Mouse (Mus musculus): Measurements from ENCODE around the gene Celsr1. TPM values are rescaled to one million over a fixed set of nuclear protein-coding genes. Genes with fewer than 3 reads are reported as not detected.

Celsr1 gene
- polyA plus RNA-seq, 1 experiment = 0.39 TPM

DNA sequence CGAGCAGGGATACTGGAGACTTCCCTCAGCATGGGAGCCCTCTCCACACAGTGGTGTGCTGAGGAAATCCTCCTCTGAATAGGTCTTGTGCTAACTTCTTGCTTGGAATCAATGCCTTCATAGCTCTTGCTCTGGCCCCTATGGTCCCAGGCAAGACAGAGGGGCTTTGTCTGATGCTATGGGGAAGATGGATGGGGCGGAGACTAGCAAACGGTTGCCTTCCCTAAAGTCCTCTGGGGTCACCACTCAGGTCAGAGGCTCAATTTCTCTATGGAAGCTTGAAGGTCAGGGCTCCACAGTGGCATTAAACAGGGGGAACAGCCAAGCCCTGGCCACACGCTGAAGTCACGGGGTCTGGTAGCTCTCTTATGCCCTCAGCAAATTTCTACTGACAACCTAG lies 62.0 kb downstream of the Celsr1 start:
- TF ChIP-seq GATA1 (IDR thresholded peaks at IDR 0.05; ENCODE audit: low read length) = no peak

DNA sequence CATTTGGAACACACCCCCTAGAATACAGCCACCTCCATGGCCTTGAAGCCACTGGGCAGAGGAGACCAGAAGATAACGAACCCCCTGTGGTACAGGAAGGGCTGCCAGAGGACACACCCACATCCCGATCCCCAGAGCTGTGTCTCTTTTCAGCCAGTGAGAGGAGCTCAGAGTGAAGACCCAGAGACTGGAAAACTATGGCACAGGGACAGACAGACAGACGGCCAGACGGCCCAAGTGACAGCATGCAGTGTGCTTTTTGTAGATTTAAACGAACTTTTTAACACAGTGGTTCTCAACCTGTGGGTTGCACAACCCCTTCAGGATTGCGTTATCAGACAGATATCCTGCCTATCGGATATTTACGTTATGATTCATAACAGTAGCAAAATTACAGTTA lies 63.1 kb downstream of the Celsr1 start:
- no peak for TF ChIP-seq GATA1 (IDR thresholded peaks at IDR 0.05; ENCODE audit: low read length)

DNA sequence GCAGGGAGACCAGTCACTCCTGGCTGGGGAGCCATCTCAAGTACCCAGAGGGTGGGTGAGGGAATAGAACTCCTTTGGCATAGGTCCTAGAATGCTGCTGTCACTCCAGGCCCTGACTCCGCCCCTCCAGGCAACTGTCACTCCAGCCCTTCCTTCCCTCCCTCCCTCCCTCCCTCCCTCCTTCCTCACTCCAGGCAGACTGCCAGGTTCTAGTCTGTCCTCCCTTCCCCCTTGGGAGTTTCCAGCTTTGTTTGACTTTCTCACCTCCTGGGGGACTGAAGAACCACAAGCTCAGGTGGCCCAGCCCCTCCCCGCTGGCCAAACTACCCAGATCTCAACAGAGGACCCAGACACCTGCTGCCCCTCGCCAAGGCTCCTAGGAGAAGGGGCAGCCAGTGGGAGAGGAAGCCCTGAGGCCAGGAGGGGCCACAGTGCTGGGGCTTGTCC lies 63.8 kb downstream of the Celsr1 start:
- TF ChIP-seq GATA1 (IDR thresholded peaks at IDR 0.05; ENCODE audit: low read length) = no peak

DNA sequence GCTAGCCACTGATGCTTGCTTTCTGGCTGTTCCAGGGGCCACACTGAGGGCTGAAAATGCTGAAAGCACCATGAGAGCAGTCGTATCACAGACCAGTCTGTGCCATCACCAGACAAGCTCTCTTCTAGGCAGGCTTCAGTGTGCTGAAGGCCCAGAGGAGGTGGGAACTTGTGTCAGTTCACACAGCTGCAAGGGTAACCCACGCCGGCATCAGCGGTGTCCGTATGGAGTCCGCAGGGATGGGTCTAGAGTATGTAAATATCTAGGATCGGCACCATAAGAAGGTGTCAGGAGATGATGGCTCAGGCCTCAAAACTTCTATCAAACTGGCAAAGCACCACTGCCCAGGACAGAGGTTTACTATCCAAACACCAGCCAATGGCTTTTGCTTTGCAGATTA lies 64.3 kb downstream of the Celsr1 start:
- TF ChIP-seq GATA1 (IDR thresholded peaks at IDR 0.05; ENCODE audit: low read length) = no peak

DNA sequence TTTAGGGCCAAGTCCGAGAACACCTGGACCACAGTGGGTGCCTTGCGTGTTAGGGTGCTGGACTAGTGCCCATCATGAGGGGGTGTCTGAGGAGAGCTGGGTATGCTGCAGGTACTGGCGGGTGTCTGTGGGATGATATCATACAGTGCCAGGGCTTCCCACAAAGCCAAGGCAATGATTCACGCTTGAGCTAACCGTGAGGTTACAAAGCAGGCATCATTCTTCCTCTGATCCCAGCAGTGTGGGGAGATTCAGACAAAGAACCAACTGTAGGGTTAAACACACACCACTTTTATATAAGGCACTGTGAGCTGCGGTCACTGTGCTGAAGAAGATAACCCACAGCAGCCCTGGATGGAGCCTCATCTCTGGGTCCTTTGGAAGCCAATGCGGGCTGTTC lies 67.5 kb downstream of the Celsr1 start:
- no peak for TF ChIP-seq GATA1 (IDR thresholded peaks at IDR 0.05; ENCODE audit: low read length)

DNA sequence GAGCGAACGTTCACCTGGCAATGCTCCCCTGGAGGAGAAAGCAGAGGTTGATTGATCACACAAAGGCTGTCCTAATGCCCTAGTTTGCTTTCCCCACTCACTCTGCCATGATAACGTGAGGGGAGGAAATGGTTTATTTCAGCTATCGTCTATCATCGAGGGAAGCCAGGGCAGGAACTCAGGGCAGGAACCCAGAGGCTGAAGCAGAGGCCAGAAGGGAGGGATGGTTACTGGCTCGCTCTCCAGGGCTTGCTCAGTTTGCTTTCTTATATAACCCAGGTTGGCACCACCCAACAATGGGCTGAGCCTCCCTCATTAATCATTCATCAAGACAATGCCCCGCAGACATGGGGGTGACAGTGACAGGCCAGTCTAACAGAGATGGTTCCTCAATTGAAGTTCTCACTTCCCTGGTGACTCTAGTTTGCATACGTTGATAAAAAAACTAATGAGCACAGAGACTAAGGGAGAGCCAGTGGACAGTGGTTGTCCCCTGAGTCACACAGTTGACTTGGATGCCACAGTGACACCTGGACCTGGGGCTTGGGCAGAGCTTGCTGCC lies 70.2 kb downstream of the Celsr1 start:
- no peak for TF ChIP-seq GATA1 (IDR thresholded peaks at IDR 0.05; ENCODE audit: low read length)

DNA sequence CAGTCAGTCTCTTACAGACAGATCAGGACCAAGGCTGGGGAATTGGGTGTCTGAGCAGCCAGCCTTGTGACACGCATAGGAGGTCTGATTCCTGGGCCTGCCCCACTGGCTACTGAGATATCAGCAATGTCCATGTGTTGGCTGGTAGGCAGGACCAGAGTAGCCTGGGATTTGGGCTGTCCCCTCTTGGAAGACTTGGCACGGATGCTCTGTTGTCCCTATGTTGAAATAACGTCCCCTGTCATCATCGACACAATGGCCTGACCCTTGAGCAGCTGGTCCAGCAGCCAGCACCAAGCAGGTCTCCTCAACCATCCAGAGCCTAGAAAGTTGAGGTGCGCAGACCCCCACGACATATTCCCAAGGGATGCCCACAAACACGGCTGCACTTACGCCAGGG lies 70.9 kb downstream of the Celsr1 start:
- TF ChIP-seq GATA1 (IDR thresholded peaks at IDR 0.05; ENCODE audit: low read length) = no peak

DNA sequence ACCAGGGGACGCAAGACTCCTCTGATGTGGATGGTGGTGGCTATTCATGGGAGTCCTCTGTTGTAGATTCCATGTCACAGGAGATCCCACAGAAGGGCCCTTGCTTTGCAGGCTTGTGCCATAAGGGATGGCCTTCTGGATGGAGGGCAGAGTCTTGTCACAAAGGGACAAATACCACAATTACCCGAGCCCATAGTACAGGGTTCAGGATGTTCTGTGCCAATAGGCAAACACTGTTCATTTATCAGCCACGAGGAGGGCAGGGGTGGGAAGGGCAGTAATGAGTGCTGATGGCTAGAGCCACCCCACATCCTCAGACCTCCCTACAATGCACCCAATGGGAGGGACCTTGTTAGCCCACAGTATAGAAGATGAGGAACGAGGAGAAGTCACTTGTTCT lies 71.9 kb downstream of the Celsr1 start:
- TF ChIP-seq GATA1 (IDR thresholded peaks at IDR 0.05; ENCODE audit: low read length) = no peak

DNA sequence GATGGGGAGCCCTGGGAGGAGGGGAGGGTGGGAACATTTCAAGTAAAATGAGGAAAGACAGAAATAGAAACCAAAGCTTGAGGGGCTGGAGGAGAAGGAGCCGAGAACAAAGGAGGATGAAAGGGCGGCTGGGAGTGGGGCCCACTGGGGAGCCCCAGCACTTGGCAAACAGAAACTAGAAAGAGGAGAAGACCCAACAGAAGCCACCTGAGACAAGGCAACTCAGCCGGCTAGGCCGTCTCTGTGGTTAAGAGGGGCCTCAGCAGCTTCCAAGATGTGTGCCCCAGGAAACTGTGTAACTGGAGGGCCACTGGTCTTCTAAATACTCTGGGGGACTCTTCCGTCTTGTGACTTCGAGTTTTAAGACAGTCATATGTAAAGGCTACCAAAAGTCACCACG lies 72.4 kb downstream of the Celsr1 start:
- TF ChIP-seq GATA1 (IDR thresholded peaks at IDR 0.05; ENCODE audit: low read length) = no peak

DNA sequence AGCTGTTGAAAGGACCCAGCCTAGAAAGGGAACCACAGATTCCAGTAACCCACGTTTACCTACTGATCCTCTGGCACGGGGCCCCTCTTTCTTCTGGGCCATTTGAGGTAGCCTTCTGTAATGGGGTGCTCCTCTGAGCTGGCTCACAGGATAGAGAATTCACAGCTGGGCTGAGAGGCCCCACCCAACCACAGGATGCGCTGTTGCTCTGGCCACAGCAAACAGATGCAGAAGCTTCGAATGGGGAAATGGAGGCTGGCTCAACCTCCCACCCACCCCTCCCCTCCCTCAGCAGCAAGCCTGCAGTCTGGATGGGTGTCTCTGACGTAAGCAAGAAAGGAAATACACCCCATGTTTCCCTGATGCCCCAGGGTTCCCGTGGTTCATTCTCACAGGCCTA lies 77.4 kb downstream of the Celsr1 start:
- TF ChIP-seq GATA1 (IDR thresholded peaks at IDR 0.05; ENCODE audit: low read length) = no peak

DNA sequence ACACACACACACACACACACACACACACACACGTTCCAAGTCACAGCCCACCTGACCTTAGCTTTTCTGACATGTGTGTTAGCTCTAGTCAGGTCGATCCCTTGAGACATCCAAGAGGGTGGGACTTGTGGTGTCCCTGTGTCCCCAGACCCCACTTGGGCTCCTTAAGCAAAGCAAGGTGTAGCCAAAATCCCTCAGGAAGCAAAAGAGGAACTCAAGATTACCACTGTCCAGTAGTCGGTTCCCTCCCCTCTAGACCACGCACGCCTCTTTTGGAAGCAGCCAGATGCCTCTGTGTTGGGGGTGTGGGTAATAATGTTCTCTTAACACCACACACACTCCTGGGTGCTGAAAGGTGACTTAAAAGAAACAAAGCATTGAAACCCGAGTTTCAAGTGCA lies 80.1 kb downstream of the Celsr1 start:
- TF ChIP-seq GATA1 (IDR thresholded peaks at IDR 0.05; ENCODE audit: low read length) = no peak

DNA sequence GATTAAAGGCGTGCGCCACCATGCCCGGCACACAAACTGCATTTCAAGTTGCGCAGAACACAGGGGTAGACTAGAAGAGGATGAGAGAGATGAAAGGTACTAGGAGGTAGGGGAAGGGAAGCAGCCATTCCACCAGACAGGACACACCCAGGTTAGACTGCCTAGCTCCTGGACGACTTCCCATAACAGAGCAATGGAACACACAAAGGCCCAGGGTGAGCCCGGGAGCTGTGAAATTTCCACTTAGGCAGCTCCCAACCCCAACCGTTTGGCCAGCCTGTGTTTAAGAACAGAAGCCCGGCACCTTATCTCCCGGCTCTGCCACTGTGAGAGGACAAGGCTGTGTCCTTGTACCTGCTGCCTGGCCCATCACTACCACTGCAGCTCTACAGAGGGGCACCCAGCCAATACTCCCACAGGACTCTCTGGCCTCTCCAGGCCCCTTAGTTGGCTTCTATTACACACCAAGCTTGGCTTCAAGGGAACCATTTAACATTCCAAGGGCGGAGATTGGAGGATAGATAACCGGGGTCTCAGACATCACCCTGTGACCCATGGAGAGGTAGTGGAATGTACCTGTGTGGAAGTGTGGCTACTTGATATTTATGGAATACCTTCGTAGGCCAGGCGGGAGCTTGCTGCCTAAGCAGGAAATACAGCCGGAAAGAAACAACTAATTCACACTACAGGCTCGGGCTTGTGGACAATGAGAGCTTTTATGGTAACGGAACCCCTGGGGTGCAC lies 84.0 kb downstream of the Celsr1 start:
- TF ChIP-seq GATA1 (IDR thresholded peaks at IDR 0.05; ENCODE audit: low read length) = no peak

DNA sequence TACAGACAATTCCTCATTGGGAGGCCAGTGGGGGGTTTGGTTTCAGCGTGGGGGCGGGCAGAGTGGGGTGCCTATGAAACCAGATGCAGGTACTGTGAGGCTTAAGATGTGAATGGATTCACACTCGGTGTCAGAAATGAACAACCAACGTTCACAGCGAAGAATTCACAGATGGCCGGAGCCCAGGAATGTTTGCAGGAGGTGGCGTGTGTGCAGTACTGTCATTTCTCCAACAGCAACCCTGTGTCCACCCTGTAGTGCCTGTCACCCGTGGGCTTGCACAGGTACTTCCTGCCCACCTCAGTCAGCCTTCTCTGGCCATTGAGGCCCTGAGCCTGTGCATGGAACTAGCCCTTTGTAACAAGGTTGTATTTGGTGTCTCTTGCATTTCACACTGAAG lies 85.6 kb downstream of the Celsr1 start:
- no peak for TF ChIP-seq GATA1 (IDR thresholded peaks at IDR 0.05; ENCODE audit: low read length)

DNA sequence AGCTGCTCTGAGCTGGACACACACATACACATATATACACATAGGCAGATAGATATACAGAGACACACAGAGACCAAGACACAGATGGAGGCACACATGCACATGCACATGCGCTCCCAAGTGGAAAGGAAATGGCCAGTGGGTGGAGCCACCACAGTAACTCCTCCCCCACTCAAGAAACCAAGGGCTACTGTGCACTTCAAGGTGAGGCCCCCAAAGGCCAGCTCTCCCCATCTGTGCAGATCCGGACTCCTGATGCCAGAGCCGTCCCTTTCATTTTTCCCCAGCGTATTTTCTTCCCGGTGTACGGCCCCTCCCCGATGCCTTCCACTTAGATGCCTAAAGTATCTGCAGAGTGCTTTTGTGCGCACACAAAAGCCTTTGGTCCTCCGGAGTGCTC lies 86.0 kb downstream of the Celsr1 start:
- TF ChIP-seq GATA1 (IDR thresholded peaks at IDR 0.05; ENCODE audit: low read length) = no peak

DNA sequence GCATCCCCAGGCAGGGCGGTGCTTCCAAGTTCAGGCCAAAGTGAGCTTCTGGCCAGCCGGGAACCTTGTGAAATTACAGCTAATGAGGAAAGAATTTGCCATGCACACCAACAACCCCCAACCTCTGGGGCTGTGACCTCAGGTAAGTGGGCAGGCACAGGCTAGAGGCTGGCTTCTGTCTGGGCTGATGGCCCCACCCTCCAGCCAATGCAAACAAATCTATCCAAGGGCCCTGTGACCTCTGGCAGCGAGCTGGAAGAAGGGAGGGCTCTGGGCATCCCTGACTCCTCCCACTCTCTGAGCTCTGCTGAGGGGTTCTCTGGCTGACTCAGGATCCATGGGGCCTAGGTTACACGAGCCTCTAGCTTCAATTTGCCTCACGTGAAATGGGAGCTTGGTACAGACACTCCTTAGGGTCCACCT lies 97.9 kb downstream of the Celsr1 start:
- TF ChIP-seq GATA1 (IDR thresholded peaks at IDR 0.05; ENCODE audit: low read length) = no peak

DNA sequence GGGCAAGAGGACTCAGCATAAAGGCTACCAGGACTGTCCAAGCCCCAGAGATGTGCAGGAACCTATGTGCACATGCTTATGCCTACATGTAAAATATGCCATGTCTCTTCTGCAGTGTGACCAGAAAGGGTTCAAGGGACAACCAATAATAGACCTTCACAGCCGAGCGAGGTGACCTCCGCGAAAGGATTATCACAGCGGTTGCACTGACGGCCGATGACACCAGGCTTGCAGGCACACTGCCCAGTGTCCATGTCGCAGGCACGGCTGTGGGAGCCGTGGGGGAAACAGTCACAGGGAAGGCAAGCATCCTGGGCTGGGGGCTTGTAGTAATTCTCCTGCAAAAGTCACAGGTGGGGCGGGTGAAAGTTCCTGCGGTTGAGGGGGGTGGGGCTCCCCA lies 105.4 kb downstream of the Celsr1 start:
- no peak for TF ChIP-seq GATA1 (IDR thresholded peaks at IDR 0.05; ENCODE audit: low read length)

DNA sequence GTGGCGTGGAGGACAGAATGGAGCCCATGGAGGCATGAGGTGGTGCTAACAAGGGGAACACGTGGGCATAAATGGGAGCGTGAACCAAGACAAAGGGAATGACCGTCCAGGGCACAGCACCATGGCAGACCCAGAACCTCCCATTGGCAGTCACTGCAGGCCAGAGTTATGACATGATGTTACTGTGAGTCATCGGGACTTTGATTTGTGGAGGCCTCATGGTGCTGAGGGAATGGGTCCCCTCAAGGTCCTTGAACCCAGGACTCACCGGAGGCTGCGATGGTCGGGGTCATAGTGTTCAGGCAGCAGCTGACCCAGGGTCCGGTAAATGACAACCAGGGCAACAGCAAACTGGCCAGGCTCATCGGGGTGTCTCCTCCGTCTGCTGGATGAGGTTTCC lies 111.7 kb downstream of the Celsr1 start:
- TF ChIP-seq GATA1 (IDR thresholded peaks at IDR 0.05; ENCODE audit: low read length) = no peak

All from G1E-ER4 (cell line).